14 mouse cellular contexts compared by ENCODE assay signal in genomic region chr4:98098663-98099062, GRCm38 (mm10).
DNase-seq lines count a peak whose midpoint lies in the region; ATAC-seq and TF ChIP-seq lines count a peak whose summit lies in the region.
"Had no signal": no experiment of that assay in that cellular context is flagged by ENCODE, and none has a peak within 500 bp of the region (broad histone marks: within the 10 kb centered on the region; RNA-seq: fewer than 3 reads in every experiment).

No protein-coding gene starts in this region.

- H3K27ac ChIP-seq in heart, embryonic 16.5 days (ENCODE audit: low read length): 0 out of 2 replicates have a peak overlapping the region, but pooled peaks have one; percentile 21
- H3K27ac ChIP-seq in MEL (ENCODE audit: control insufficient read depth, low read depth, low read length): peak overlapping the region; percentile 22
- peak overlapping the region; percentile 16; the same call in 1 of the 2 replicates for H3K27ac ChIP-seq in brown adipose tissue, adult 24 weeks (replicated peaks; ENCODE audit: low read depth, low read length)
- H3K27ac ChIP-seq: intestine, embryonic 15.5 days had no signal

- H3K4me1 ChIP-seq in heart, embryonic 16.5 days (ENCODE audit: control insufficient read depth, insufficient read depth, low read length): peaks cover 24% of the 10 kb centered on the region
- peaks cover 2 to 12% of the 10 kb centered on the region in 2 experiments; a peak in 3 of 4 replicates for H3K4me1 ChIP-seq in MEL (ENCODE audit: control insufficient read depth in 1 of 2, insufficient read depth in 2 of 2, low read length in 2 of 2)
- peaks cover 33% of the 10 kb centered on the region for H3K4me1 ChIP-seq in brown adipose tissue, adult 24 weeks (ENCODE audit: control insufficient read depth, insufficient read depth, insufficient read length, low read length)
- H3K4me1 ChIP-seq: intestine, embryonic 15.5 days had no signal

- DNase-seq in heart, adult 8-10 months (ENCODE audit: low spot score): no peak
- DNase-seq in MEL (ENCODE audit: low read depth, low spot score): peak; percentile 82
- DNase-seq in liver: peak; percentile 37
- DNase-seq in gastrocnemius, adult 8-10 months (ENCODE audit: low spot score in 2 of 2): no peak
- no peak for DNase-seq in layer of hippocampus, postnatal 36 days
- no peak for DNase-seq in kidney, adult 8-10 months
- DNase-seq: adrenal gland, postnatal 14 days; cerebellum, adult 11-12 months; gastrocnemius, postnatal 25 days; spleen, adult 18-20 months; thymus, adult 2 months had no signal

- no peaks in the 10 kb centered on the region for H3K9me3 ChIP-seq in heart, embryonic 16.5 days (replicated peaks; ENCODE audit: control insufficient read depth, low read length)
- no peaks in the 10 kb centered on the region for H3K9me3 ChIP-seq in MEL (replicated peaks; ENCODE audit: insufficient read depth, low read length)
- H3K9me3 ChIP-seq: intestine, embryonic 15.5 days had no signal

- H3K9ac ChIP-seq in heart, embryonic 16.5 days (ENCODE audit: low read length): no peak overlapping the region
- H3K9ac ChIP-seq in MEL (ENCODE audit: control insufficient read depth, low read depth, low read length, poor library complexity, severe bottlenecking): no peak overlapping the region
- H3K9ac ChIP-seq: intestine, embryonic 15.5 days had no signal

- H3K4me3 ChIP-seq in heart, embryonic 16.5 days (ENCODE audit: low read length): no peak overlapping the region
- no peak overlapping the region for H3K4me3 ChIP-seq in MEL (ENCODE audit: control insufficient read depth in 1 of 2, insufficient read depth in 1 of 2, low read depth in 2 of 2, low read length in 2 of 2)
- H3K4me3 ChIP-seq in brown adipose tissue, adult 24 weeks (ENCODE audit: insufficient read depth, low read depth, low read length): no peak overlapping the region
- H3K4me3 ChIP-seq: intestine, embryonic 15.5 days had no signal

- H3K36me3 ChIP-seq in heart, embryonic 16.5 days (ENCODE audit: control insufficient read depth, insufficient read depth): peaks cover 3% of the 10 kb centered on the region; the same call in 1 of the 2 replicates
- H3K36me3 ChIP-seq in MEL (ENCODE audit: control insufficient read depth in 1 of 2, insufficient read depth in 2 of 2, low read length in 2 of 2): peaks cover 8 to 17% of the 10 kb centered on the region in 2 experiments; a peak in 3 of 4 replicates
- H3K36me3 ChIP-seq: intestine, embryonic 15.5 days had no signal

- TF ChIP-seq CTCF in MEL (IDR thresholded peaks at IDR 0.05 in 2 of 3, conservative IDR thresholded peaks at IDR 0.05 in 1 of 3; ENCODE audit: control insufficient read depth in 1 of 3, insufficient read depth in 1 of 3, low read depth in 2 of 3, low read length in 3 of 3, poor library complexity in 1 of 3, severe bottlenecking in 1 of 3): no peak

- 0 out of 4 replicates have a peak, but pooled peaks of 1 of the 2 experiments have one; percentile 25 for TF ChIP-seq POLR2A in MEL (IDR thresholded peaks at IDR 0.05; ENCODE audit: control insufficient read depth in 1 of 2, insufficient read depth in 1 of 2, low read depth in 1 of 2, low read length in 2 of 2, poor library complexity in 1 of 2)

- ATAC-seq in heart, embryonic 16.5 days (replicated peaks; ENCODE audit: extremely low read depth, insufficient read depth, low FRiP score): no peak
- ATAC-seq: intestine, embryonic 15.5 days had no signal

- H3K4me2 ChIP-seq in heart, embryonic 16.5 days (ENCODE audit: low read depth, low read length): no peak overlapping the region
- H3K4me2 ChIP-seq: intestine, embryonic 15.5 days had no signal

- WGBS in heart, embryonic 16.5 days: 9% methylated on average over 1 of the region's 1 CpGs

- no peaks in the 10 kb centered on the region for H3K79me2 ChIP-seq in MEL (ENCODE audit: control insufficient read depth, insufficient read depth, low read length, poor library complexity)

- no peak for TF ChIP-seq RAD21 in MEL (IDR thresholded peaks at IDR 0.05; ENCODE audit: low read depth, low read length)

- H3K27me3 ChIP-seq in heart, embryonic 16.5 days (ENCODE audit: control insufficient read depth, insufficient read depth, low read length): no peaks in the 10 kb centered on the region
- H3K27me3 ChIP-seq in MEL (ENCODE audit: control insufficient read depth in 1 of 2, insufficient read depth in 2 of 2, low read length in 2 of 2): no peaks in the 10 kb centered on the region
- H3K27me3 ChIP-seq: intestine, embryonic 15.5 days had no signal

- peak; percentile 91 for TF ChIP-seq EP300 in MEL (IDR thresholded peaks at IDR 0.05; ENCODE audit: low read depth in 1 of 2, low read length in 2 of 2)

TF ChIP-seq in MEL, 35 proteins besides CTCF, POLR2A, EP300 and RAD21:
- TF ChIP-seq TBP (IDR thresholded peaks at IDR 0.05; ENCODE audit: low read depth, low read length) (peak; percentile 35; the same call in 1 of the 2 replicates), HCFC1 (IDR thresholded peaks at IDR 0.05; ENCODE audit: low read depth, low read length) (no peak), NRF1 (IDR thresholded peaks at IDR 0.05; ENCODE audit: insufficient read depth, low read depth, low read length, poor library complexity, severe bottlenecking) (no peak), JUND (IDR thresholded peaks at IDR 0.05; ENCODE audit: low read depth, low read length) (no peak), CHD1 (IDR thresholded peaks at IDR 0.05; ENCODE audit: low read depth, low read length) (no peak), MAZ (IDR thresholded peaks at IDR 0.05; ENCODE audit: low read depth, low read length) (no peak), MXI1 (IDR thresholded peaks at IDR 0.05; ENCODE audit: low read depth, low read length) (no peak), TAL1 (IDR thresholded peaks at IDR 0.05; ENCODE audit: low read length) (peak; percentile 87), POLR2AphosphoS5 (IDR thresholded peaks at IDR 0.05; ENCODE audit: borderline replicate concordance, low read depth, low read length) (no peak), ETS1 (IDR thresholded peaks at IDR 0.05; ENCODE audit: low read depth, low read length) (peak; percentile 86), GATA1 (IDR thresholded peaks at IDR 0.05; ENCODE audit: low read depth, low read length) (peak; percentile 95), MEF2A (IDR thresholded peaks at IDR 0.05; ENCODE audit: extremely low read depth, insufficient replicate concordance, low read depth, low read length, poor library complexity, severe bottlenecking) (no peak), ELF1 (IDR thresholded peaks at IDR 0.05; ENCODE audit: low read depth, low read length) (no peak), POLR2AphosphoS2 (IDR thresholded peaks at IDR 0.05; ENCODE audit: low read length) (no peak), BHLHE40 (IDR thresholded peaks at IDR 0.05; ENCODE audit: borderline replicate concordance, low read depth, low read length) (no peak), USF2 (IDR thresholded peaks at IDR 0.05; ENCODE audit: borderline replicate concordance in 1 of 2, insufficient read depth in 1 of 2, low read depth in 1 of 2, low read length in 2 of 2) (no peak), SIN3A (IDR thresholded peaks at IDR 0.05; ENCODE audit: low read length) (no peak), USF1 (IDR thresholded peaks at IDR 0.05; ENCODE audit: low read depth, low read length) (no peak), NELFE (IDR thresholded peaks at IDR 0.05; ENCODE audit: low read depth, low read length) (no peak), SMC3 (IDR thresholded peaks at IDR 0.05; ENCODE audit: low read depth, low read length) (no peak), RCOR1 (IDR thresholded peaks at IDR 0.05; ENCODE audit: low read depth, low read length) (peak; percentile 75; the same call in 1 of the 2 replicates), KAT2A (conservative IDR thresholded peaks at IDR 0.05; ENCODE audit: low read depth, low read length) (no peak), MYB (IDR thresholded peaks at IDR 0.05; ENCODE audit: low read depth, low read length) (no peak), MAX (IDR thresholded peaks at IDR 0.05; ENCODE audit: low read length) (no peak), UBTF (IDR thresholded peaks at IDR 0.05; ENCODE audit: borderline replicate concordance, insufficient read depth, low read depth, low read length) (no peak), ZMIZ1 (IDR thresholded peaks at IDR 0.05; ENCODE audit: low read depth, low read length) (no peak), ZNF384 (IDR thresholded peaks at IDR 0.05; ENCODE audit: low read depth, low read length) (no peak), E2F4 (IDR thresholded peaks at IDR 0.05; ENCODE audit: borderline replicate concordance, low read depth, low read length) (no peak), ZC3H11A (IDR thresholded peaks at IDR 0.05; ENCODE audit: low read depth, low read length) (no peak), TCF12 (IDR thresholded peaks at IDR 0.05; ENCODE audit: low read depth, low read length) (peak; percentile 92), MAFK (IDR thresholded peaks at IDR 0.05; ENCODE audit: borderline replicate concordance, low read depth, low read length) (no peak), MYC (IDR thresholded peaks at IDR 0.05; ENCODE audit: low read depth, low read length) (no peak)

Comparison
In these comparisons a context has a peak if more than half of its experiments do, and no peak if none do; other contexts are left out.
1. DNase-seq: peak in MEL (single experiment) and liver (single experiment); none in heart, adult 8-10 months (single experiment), gastrocnemius, adult 8-10 months (0 of 2), layer of hippocampus, postnatal 36 days (0 of 2) and kidney, adult 8-10 months (0 of 2).
2. Peak in every context shown above with its lines, with median percentiles within 50 percentile points of each other: H3K27ac ChIP-seq.